Mouse (Mus musculus): Measurements from ENCODE around the gene Acaa1a.

The Acaa1a gene

GRCm38 (mm10) chr9:119388956-119389355, 49.5 kb downstream of the Acaa1a start:
- no peak for DNase-seq (ENCODE audit: inconsistent ontology term)

DNA sequence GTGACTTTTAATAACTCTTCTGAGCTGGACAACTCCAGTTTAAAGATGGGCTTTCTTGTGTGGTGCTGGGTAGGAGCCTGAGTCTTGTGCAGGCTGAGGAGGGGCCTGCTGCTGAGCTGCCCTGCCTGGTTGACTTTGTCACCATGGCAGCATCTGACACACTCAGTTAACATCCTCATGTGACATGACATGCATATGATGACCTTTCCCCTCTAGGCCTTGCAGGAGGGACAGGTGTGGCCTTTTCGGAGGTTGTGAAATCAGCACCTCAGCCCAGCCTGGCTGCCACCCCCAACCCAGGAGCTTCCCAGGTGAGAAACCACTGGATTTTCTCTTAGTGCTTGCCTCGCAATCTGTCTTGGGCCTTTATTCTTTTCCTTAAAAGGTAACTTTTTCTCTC, 50.7 kb downstream of the Acaa1a start:
- DNase-seq (ENCODE audit: inconsistent ontology term), result no peak

- DNase-seq (ENCODE audit: inconsistent ontology term), result no peak
These were observed 55.3 kb downstream of the Acaa1a start for GRCm38 (mm10) chr9:119394808-119395207.
